Mouse (Mus musculus): ENCODE results near the gene Edn2.

The Edn2 gene

GRCm38 (mm10) chr4:120158714-120159310 lies 2.2 kb upstream of the Edn2 start:
- no peak for DNase-seq (ENCODE audit: low spot score)

- DNase-seq (ENCODE audit: low spot score), result no peak
Measured at GRCm38 (mm10) chr4:120162586-120162985, 1.6 kb downstream of the Edn2 start.

GRCm38 (mm10) chr4:120163242-120163641 lies 2.2 kb downstream of the Edn2 start:
- DNase-seq (ENCODE audit: low spot score), result peak; percentile 49

DNA sequence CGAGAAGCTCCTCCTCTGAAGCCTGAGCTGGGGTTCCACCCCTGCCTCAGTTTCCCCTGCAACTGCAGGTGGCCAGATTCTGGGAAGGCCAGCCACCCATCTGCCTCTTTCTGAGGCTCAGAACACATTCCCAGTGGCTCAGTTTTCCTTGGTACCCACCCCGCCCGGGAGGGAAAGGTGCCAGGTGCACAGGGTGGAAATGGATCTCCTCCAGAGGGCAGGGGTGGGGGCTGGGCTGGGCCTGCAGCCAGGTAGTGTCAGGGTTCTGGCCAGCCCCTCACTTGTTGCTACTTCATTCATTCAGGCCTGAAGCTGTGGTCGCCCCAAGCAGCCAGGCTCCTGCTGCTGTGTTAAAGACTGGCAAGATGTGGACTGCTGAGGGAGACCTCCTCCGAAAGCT lies 3.3 kb downstream of the Edn2 start:
- no peak for DNase-seq (ENCODE audit: low spot score)

GRCm38 (mm10) chr4:120167778-120168177 lies 6.8 kb downstream of the Edn2 start:
- DNase-seq (ENCODE audit: low spot score), result no peak

GRCm38 (mm10) chr4:120168346-120168745 lies 7.3 kb downstream of the Edn2 start:
- no peak for DNase-seq (ENCODE audit: low spot score)

DNA sequence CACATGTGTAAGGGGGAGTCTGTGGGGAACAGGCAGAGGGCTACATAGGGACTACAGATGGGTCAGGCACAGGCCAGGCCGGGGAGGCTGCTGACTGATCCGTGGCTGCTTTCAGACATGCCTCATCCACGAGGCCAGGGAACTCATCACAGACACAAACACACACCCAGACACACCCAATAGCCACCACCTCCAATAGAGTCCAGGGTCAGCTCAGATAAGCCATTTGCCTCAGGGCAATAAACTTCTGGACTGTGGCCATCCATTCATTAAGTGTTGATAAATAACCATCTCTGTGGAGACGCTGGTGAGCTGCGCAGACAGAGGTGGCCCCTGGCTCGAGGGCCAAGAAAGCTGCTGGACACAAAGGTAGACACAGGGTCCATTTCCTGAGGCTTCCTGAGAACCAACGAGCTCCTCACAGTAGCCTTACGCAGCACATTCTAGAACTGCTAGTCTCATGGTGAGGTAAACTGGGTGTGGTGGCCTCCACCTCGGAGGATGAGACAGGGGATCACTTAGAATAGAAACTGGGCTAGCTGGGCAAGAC lies 9.5 kb downstream of the Edn2 start:
- no peak for DNase-seq (ENCODE audit: low spot score)

DNA sequence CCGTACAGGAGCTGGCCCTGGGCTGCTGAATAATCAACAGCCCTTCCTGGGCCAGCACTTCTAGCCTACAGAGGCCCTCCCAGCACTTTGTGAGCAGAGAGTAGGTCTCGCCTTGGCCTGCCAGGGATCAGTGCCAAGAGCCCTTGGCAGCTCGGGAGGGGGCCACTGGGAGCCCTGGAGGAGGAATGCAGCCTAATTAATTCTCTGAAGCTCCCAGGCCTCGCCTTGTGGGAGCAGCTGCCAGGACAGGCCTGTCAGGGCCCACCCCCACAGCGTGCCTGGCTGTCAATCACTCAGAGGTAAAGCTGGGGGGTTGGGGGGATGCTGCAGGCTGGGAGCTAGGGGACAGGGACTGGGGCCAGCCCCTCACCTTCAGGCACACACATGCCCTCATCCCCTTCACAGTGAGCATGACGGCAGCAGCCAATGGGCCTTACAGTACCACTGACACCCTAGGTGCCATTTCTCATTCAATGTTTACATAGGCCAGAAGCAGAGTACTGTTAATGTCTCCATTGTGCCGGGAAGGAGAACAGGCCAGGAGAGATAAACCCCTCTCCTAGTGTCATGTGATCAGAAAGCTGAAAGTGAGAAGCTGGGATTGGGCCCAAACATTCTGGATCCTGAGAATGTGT lies 11.2 kb downstream of the Edn2 start:
- peak; percentile 41 for DNase-seq (ENCODE audit: low spot score)

GRCm38 (mm10) chr4:120179123-120179522 lies 18.1 kb downstream of the Edn2 start:
- DNase-seq (ENCODE audit: low spot score), result no peak

GRCm38 (mm10) chr4:120180535-120180934 lies 19.5 kb downstream of the Edn2 start:
- no peak for DNase-seq (ENCODE audit: low spot score)

- DNase-seq (ENCODE audit: low spot score), result no peak
Measured at GRCm38 (mm10) chr4:120184374-120184991, 23.5 kb downstream of the Edn2 start.

DNA sequence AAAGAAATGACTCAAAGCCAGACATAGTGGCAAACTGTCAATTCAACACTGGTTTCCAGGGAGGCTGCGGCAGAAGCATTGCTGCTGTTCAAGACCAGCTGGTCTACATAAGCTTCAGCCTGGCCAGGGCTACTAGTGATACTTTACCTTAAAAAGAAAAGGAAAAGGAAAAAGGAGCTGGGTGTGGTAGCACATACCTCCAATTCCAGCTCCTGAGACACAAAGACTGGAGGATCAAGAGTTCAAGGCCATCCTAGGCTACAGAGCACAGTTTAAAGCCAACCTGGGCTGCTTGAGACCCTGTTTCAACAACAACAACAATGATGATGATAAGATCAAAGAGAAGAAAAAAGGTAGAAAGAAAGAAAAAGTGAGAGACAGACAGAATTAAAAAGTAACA lies 25.4 kb downstream of the Edn2 start:
- no peak for DNase-seq (ENCODE audit: low spot score)

DNA sequence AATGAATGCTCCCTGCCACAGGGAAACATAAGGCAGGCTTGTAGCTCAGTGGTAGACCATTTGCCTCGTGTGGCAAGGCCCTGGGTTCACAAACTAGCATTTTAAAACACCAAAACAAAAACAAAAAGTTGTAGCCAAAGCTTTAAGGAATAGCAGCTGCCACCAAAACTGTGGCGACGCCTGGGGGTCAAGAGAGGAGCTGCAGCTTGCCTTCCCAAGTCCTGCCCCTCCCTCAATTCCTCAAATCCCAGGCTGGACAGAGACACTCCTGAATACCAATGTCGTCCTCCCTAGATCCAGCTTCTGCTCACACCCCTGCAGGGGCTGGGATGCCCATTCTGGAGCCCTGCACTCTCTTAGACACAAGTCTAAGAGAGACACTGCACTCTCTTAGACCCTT lies 25.9 kb downstream of the Edn2 start:
- no peak for DNase-seq (ENCODE audit: low spot score)

DNA sequence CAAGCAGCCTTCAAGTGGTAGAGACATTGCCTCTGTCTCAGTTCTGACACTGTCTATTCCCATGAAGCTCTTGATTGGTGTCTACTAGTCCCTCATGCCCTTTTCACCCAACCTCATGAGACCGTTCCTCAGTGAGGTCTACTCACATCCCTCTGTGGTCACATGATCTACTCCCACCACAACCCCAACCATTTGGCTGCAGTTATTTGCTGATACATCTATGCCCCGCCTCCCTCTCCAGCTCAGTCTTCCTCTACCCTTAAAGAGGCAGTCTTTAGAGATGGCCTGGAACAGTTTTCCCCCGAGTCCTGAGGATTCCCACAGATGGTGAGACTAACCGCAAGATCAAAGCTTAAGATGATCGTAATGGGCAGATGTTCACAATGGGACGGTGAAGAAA lies 27.2 kb downstream of the Edn2 start:
- DNase-seq (ENCODE audit: low spot score), result no peak

DNA sequence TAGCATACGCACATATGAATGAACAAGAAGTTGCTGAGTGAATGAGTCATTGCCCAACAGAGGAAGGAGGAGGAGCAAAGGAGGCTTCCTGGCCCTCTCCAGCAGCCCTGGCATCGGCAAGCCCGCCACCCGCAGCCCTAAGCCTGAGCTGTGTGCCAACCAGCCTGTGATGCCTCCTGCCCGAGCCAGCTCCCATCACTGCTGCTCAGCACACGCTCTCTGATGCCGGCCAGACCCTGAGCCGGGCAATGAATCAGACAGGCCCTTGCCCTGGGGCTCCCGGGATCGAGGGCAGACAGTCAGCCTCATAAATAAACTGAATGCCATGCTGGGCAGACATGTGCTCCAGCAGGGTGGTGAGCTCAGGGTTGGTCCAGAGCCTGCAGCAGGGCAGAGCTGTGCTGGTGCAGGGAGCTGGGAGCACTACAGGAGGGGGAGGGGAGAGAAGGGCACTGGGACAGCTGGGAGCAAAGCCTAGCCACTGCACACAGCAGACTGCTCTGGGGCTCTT lies 27.7 kb downstream of the Edn2 start:
- DNase-seq (ENCODE audit: low spot score), result peak; percentile 67

GRCm38 (mm10) chr4:120189941-120190340 lies 28.9 kb downstream of the Edn2 start:
- no peak for DNase-seq (ENCODE audit: low spot score)

DNA sequence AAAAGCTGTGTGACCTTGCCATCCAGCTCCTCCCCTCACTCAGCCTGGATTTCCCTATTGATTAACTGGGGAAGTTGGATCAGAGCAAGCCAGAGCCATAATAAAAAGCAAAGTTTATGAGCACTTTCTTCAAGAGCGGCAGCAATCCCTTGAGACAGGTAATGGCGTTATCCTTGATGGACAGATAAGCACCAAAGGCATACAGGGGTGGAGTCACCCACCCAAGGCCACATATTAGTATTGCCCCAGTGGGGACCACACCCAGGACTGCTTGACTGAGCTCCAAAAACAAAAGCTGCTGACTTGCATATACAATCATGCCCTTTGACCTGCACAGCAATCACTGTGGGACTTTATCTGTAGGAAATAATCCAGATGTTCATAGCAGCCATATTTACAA lies 31.0 kb downstream of the Edn2 start:
- no peak for DNase-seq (ENCODE audit: low spot score)

DNA sequence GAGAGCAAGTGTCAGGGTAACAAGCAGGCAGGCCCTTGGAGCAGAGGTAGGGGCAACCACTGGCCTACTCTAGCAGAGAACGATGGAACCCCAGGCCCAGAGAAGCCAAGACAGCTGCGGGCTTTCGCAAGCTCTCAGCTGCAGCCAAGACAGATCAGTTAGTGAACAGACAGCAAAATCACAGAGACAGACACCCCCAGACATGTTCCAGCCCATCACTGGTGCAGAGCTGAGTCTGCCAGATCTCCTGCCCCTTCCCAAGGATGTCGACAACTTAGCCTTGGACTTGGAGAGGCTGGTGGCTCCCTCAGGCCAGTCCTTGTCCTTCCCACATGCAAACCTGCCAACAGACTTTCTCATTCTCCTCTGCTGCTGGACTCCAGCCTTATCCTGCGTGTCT lies 33.0 kb downstream of the Edn2 start:
- DNase-seq (ENCODE audit: low spot score), result no peak

GRCm38 (mm10) chr4:120194965-120195364 lies 34.0 kb downstream of the Edn2 start:
- no peak for DNase-seq (ENCODE audit: low spot score)

DNA sequence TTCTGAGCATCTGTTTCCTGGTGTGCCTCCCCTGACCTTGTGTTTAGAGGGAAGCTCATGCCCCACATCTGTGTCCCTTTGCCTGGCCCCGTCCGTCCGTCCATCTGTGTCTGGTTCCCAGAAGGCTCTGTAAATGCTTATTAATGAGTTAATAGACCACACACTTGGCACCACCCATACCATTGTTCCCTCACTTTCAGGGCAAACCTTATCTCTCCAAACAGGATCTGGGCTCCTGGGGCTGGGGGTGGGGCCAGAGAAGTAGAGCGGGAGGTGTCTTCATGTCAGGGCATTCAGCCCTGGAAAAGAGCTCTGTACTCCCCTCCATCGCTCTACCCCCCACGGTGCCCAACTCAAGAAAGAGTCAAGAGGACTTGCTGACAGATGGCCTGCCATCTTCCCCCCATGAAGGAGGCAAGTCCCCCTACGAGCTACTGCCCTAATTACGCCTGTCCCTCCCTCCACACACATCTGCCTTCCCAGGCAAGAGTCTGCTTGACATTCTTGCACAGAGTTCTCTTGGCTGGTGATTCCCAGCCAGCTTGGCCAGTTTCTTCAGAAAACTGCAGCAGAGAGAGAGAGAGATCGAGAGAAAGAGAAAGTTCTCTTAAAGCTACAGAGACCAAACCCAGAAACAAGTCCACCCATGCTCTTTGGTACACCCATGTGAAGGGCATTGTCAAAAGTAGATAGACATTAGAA lies 38.3 kb downstream of the Edn2 start:
- no peak for DNase-seq (ENCODE audit: low spot score)

- DNase-seq (ENCODE audit: low spot score), result no peak
Measured at GRCm38 (mm10) chr4:120200551-120201266, 39.7 kb downstream of the Edn2 start.

Data from ovary, adult 18-20 months (tissue).